Mouse (Mus musculus): Measurements from ENCODE around the gene Gcc2.
"Not testable (repeated sequence)": the region's sequence is repeated elsewhere in the genome, so short reads cannot be mapped to it uniquely, and the experiment has no call there.

Gcc2 gene

GRCm38 (mm10) chr10:58231779-58232640, 23.3 kb upstream of the Gcc2 start:
- peak; percentile 70 for DNase-seq

- DNase-seq: not testable (repeated sequence)
Observed at GRCm38 (mm10) chr10:58232641-58232969, 22.7 kb upstream of the Gcc2 start, which contains the start of gene Duxf3. Gene Duxf3 (minus strand): TSS chr10:58232675.

- DNase-seq: not testable (repeated sequence)
Observed at GRCm38 (mm10) chr10:58233054-58233739, 22.1 kb upstream of the Gcc2 start.

- DNase-seq: not testable (repeated sequence)
Observed at GRCm38 (mm10) chr10:58233740-58234121, 21.6 kb upstream of the Gcc2 start.

GRCm38 (mm10) chr10:58234985-58235384, 20.3 kb upstream of the Gcc2 start:
- not testable (repeated sequence) for DNase-seq

DNA sequence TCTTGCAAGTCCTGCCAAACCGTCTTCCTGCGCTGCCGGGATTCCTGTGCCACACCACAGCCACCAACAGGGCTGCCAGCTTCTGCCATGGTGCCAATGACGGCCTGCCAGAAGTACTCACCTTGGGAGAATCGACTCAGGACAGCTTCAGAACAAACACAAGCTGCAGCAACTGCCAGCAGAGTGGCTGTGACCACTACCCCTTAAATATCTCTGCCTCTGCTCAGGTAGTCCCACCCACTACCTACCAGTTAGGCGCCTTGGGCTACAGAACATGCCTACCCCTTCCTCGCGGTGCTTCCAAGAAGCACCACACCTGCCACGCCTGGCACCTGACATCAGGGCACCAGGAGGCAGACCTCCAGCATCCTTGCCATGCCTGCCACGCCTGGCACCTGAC, 18.7 kb upstream of the Gcc2 start, which contains the start of gene Gm4981:
Gm4981 (minus strand) TSS at position 89 of the 400 bp plus-strand sequence.
- DNase-seq: no peak

DNA sequence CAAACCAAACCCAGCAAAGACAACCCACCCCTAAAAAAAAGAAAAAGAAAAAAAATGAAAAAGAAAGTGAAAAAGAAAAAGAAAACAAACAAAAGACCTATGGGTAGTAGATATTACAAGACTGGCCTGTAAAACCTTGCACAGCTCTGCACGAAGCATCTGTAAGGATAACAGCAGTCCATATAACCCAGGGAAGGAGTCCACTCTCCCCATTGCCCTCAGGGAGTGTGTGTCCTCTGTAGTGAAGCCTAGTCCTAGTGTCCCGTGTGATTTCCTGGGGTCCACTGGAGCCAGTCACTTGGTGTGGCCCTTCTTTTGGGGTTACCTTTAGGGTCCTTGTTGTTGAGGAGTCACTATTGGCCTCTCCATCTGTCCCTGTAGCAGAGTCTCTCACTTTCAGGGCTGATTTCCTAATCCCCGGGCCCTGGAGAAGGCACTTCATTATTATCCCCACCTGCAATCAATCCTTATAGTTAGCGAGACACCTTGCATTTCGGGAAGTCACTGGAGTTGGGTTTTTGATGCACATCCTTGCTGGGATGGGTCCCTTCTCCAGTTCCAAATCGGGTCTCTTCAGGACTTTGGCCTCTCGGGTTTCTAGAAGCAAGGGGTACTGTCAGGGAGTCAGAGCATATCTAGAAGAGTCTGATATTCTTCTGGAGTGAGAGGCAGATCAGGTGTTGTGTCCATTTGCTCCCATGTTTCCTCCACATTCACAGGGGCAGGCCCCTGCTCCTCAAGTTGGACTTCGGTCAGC, 16.1 kb upstream of the Gcc2 start:
- peak; percentile 40 for DNase-seq

DNA sequence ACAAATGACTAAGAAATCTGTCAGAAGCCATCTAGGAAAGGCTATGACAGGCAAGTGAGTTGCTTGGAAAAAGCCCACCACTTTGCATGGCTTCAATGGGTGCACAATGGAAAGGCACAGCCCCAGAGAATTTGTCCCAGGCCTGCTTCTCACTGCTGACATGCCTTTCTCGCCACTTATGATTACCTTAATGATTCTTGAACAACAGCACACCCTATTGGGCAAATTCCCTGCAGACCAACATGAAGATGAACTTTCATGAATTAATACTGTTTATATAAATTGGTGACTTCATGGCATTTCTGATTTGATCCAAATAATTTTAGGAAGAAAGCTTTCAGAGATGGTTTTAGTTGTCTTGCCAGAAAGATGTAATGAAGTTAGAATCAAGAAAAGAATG, 5.8 kb upstream of the Gcc2 start:
- DNase-seq: no peak

DNA sequence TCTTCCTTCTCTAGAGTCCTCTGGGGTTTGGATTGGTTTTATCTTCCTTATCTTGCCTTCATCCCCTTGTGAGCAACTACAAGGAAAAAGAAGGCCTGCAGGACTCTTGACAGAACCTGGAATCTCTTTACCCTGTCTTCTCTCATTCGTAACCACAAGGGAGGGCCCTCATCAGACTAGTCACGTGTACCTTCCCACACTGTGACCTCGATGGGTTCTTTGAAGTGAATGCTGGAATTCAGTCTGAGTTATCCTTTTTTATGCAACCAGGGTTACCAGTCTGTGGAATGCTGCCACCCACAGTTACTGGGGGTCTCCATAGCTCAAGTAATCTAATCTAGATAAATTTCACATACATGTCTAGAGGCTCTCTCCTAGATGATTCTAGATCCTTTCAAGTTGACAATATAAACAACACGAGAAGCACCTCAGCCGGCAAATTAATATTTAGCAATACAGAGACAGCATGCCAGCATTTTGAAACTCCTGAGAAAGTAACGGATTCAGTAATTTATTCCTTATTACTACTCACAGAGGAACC, 592 bp upstream of the Gcc2 start:
- DNase-seq: no peak

- no peak for DNase-seq
Observed at GRCm38 (mm10) chr10:58255954-58256353, 657 bp downstream of the Gcc2 start.

- no peak for DNase-seq
Observed at GRCm38 (mm10) chr10:58258466-58258865, 3.2 kb downstream of the Gcc2 start.

DNA sequence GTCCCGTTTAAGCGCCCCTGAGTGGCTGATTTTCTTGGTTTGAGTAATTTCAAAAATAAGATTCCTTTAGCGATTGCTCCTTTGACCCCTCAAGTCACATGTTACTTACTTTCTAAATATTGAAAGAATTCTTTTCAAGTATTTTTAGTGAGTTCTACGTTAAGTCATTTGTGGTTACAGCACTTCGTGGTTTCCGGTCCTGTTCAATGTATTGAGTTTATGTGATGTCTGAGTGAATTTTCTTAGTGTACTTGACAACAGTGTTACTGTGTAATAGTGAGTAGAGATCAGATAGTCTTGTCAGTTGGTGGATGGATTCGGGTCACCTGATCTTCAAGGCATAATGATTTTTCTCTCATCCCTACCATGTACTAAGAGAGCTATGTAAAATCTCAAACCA, 26.9 kb downstream of the Gcc2 start:
- no peak for DNase-seq

DNA sequence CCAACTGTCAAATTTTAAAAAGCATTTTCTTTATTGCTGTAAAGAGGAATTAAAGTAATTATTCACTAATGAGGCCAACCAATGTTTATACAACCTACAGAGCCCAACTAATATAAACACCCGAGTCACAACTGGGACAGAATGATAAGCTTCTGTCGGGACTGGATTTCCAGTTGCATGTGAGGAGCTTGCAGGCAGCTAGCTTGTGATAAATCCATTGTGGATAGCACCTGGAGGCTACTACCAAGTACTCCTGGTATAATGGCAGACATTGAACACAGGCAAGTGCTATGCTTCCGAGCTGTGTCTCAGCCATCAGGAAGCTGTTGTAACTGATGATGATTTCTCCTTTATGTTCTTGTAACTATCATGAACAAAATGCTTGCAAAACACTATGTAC, 35.4 kb downstream of the Gcc2 start:
- no peak for DNase-seq

DNA sequence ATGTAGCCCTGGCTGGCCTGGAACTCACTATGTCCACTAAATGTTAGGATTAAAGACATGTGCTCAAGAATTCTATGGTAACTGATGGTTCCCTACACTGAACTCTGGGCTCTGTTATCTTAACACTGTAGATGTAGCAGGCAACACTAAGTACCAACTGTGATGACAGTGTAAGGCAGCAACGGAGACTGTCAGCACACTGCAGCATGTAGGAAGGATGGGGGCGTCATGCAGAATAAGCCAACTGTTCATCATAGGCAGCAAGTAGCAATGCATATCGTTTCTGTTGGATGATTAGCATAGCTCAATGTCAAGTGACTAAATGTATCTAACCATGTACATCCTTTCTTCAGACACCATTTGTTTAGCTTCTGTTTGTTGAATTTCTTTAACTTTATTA, 38.9 kb downstream of the Gcc2 start:
- no peak for DNase-seq

GRCm38 (mm10) chr10:58295605-58296004, 40.3 kb downstream of the Gcc2 start:
- no peak for DNase-seq

DNA sequence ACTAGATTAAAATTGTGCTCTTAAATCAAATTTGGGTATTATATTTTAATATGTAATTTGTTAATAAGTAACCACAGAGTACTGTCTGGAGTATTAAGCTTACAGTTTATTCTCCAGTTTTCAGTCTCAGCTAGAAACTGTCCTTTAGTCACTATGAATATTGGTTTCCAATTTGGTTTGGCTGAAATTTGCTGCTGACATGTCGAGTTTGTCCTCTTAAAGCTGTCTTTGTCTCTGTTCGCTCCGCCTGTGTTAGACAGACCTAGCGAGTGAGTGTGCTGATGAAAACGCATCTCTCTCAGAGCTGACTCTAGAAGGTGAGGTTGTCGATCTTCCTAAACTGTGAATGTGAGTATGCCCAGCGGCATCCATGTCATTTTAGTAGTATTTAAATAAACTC, 49.7 kb downstream of the Gcc2 start:
- no peak for DNase-seq

GRCm38 (mm10) chr10:58306897-58307296, 51.6 kb downstream of the Gcc2 start:
- DNase-seq: no peak

- no peak for DNase-seq
Observed at GRCm38 (mm10) chr10:58310791-58311190, 55.5 kb downstream of the Gcc2 start.

DNA sequence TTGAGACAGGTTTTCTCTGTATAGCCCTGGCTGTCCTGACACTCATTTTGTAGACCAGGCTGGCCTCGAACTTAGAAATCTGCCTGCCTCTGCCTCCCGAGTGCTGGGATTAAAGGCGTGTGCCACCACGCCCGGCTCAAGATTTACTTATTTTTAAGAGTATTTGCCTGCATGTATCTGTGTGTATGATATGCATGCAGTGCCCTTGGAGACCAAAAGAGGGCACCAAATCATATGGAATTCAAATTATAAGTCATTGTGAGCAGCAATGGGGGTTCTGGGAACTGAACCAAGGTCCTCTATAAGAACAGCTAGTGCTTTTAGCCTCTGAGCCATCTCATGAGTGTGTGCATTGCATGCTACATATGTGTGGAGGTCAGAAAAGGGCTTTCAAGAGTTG, 57.6 kb downstream of the Gcc2 start:
- DNase-seq: no peak

GRCm38 (mm10) chr10:58320881-58321280, 65.6 kb downstream of the Gcc2 start:
- DNase-seq: no peak

- DNase-seq: no peak
Observed at GRCm38 (mm10) chr10:58322361-58323027, 67.2 kb downstream of the Gcc2 start.
